Mouse (Mus musculus) right cerebral cortex, adult 2 months (tissue): Measurements from ENCODE around the gene Olfr571.

Experiments used
- DNase-seq, 2 experiments: peaks; one replicate each; pipeline ENCODE4 v3.0.0; 2021 to 2022; ENCODE audit warnings: low spot score in 2 of 2

The Olfr571 gene

GRCm38 (mm10) chr7:102917032-102917875 lies at the start of gene Olfr571:
Gene Olfr571 (minus strand): TSS chr7:102917536.
- no peak for DNase-seq

GRCm38 (mm10) chr7:102962360-102962759 lies 45.0 kb upstream of the Olfr571 start, which contains the start of gene Olfr576:
Gene Olfr576 (plus strand): TSS chr7:102962660.
- no peak for DNase-seq

GRCm38 (mm10) chr7:102958593-102958992 lies 41.3 kb upstream of the Olfr571 start, which contains the start of gene Olfr575:
Gene Olfr575 (minus strand): TSS chr7:102958775.
- no peak for DNase-seq

- no peak for DNase-seq
Observed at GRCm38 (mm10) chr7:102958137-102958536, 40.8 kb upstream of the Olfr571 start.

GRCm38 (mm10) chr7:102950732-102951131 lies 33.4 kb upstream of the Olfr571 start:
- DNase-seq, result no peak

GRCm38 (mm10) chr7:102948167-102948566 lies 30.8 kb upstream of the Olfr571 start, which contains the start of gene Olfr574:
Gene Olfr574 (plus strand): TSS chr7:102948467.
- no peak for DNase-seq

GRCm38 (mm10) chr7:102943417-102943816 lies 26.1 kb upstream of the Olfr571 start:
- no peak for DNase-seq

GRCm38 (mm10) chr7:102942475-102942874 lies 25.1 kb upstream of the Olfr571 start, which contains the start of gene Olfr573-ps1:
Gene Olfr573-ps1 (minus strand): TSS chr7:102942575.
- DNase-seq, result no peak

GRCm38 (mm10) chr7:102927105-102927504 lies 9.8 kb upstream of the Olfr571 start:
- DNase-seq, result no peak

GRCm38 (mm10) chr7:102924109-102924508 lies 6.8 kb upstream of the Olfr571 start, which contains the start of gene Olfr572:
Gene Olfr572 (plus strand): TSS chr7:102924409.
- no peak for DNase-seq

- DNase-seq, result peak in 1 of 2 experiments; percentile 37
Observed at GRCm38 (mm10) chr7:102919632-102920031, 2.3 kb upstream of the Olfr571 start.

GRCm38 (mm10) chr7:102916405-102916804 lies 931 bp downstream of the Olfr571 start:
- no peak for DNase-seq

- no peak for DNase-seq
Observed at GRCm38 (mm10) chr7:102915261-102915660, 2.1 kb downstream of the Olfr571 start.

GRCm38 (mm10) chr7:102890782-102891181 lies 26.6 kb downstream of the Olfr571 start, which contains the start of gene Olfr569:
Gene Olfr569 (minus strand): TSS chr7:102890882.
- no peak for DNase-seq

- no peak for DNase-seq
Observed at GRCm38 (mm10) chr7:102876822-102877221, 40.5 kb downstream of the Olfr571 start, which contains the start of gene Olfr568. Gene Olfr568 (plus strand): TSS chr7:102877122.

- DNase-seq, result no peak
Observed at GRCm38 (mm10) chr7:102858665-102859064, 58.7 kb downstream of the Olfr571 start, which contains the start of gene Olfr566. Gene Olfr566 (minus strand): TSS chr7:102858765.

- no peak for DNase-seq
Observed at GRCm38 (mm10) chr7:102855807-102856206, 61.5 kb downstream of the Olfr571 start.
